Mouse (Mus musculus) heart, embryonic 12.5 days (tissue): ENCODE measurements around the gene Celf2. TPM values are rescaled to one million over a fixed set of nuclear protein-coding genes. Genes with fewer than 3 reads are reported as not detected.

Experiments used
- ATAC-seq: fragments of 200-750 bp; cut with Nextera tagmentation; 2 replicates; pipeline ENCODE4 v1.8.0; 2017; ENCODE audit warnings: moderate TSS enrichment, moderate library complexity; ENCODE audit not compliant: insufficient number of reproducible peaks, low FRiP score
- H3K27ac ChIP-seq: fragments of 300-500 bp; sonication (generic); 2 replicates; pipeline ENCODE4 v1.5.1; 2016; ENCODE audit warnings: mild to moderate bottlenecking, moderate library complexity; ENCODE audit not compliant: poor library complexity, severe bottlenecking
- H3K27me3 ChIP-seq: fragments of 300-500 bp; sonication (generic); replicated peaks from 2 replicates; pipeline ENCODE4 v1.6.1; 2016; ENCODE audit warnings: mild to moderate bottlenecking, moderate library complexity
- H3K36me3 ChIP-seq: fragments of 300-500 bp; sonication (generic); 2 replicates; pipeline ENCODE4 v1.6.1; 2016; ENCODE audit warnings: mild to moderate bottlenecking, moderate library complexity
- H3K4me1 ChIP-seq: fragments of 300-500 bp; sonication (generic); replicated peaks from 2 replicates; pipeline ENCODE4 v1.6.1; 2016; ENCODE audit warnings: mild to moderate bottlenecking
- H3K4me2 ChIP-seq: fragments of 300-500 bp; sonication (generic); 2 replicates; pipeline ENCODE4 v1.6.1; 2016; ENCODE audit warnings: mild to moderate bottlenecking, moderate library complexity
- H3K4me3 ChIP-seq: fragments of 300-500 bp; sonication (generic); 2 replicates; pipeline ENCODE4 v1.5.1; 2016; ENCODE audit warnings: mild to moderate bottlenecking
- H3K9ac ChIP-seq: fragments of 300-500 bp; sonication (generic); 2 replicates; pipeline ENCODE4 v1.6.1; 2016; ENCODE audit warnings: mild to moderate bottlenecking, moderate library complexity
- H3K9me3 ChIP-seq: fragments of 300-500 bp; sonication (generic); replicated peaks from 2 replicates; pipeline ENCODE4 v1.6.1; 2016; ENCODE audit warnings: mild to moderate bottlenecking, moderate library complexity
- WGBS: fragments of 180-500 bp; shearing (Covaris S2); methylation state at CpG from one replicate; pipeline ENCODE4 v1.1.7; 2016; 5-methylcytosine and 5-hydroxymethylcytosine counted together
- polyA plus RNA-seq: library from polyadenylated mRNA; unstranded; fragments of >200 nt; fragmentation: Nextera tagmentation; extraction: Ambion mirVana; gene quantifications from 2 replicates; pipeline ENCODE4 v1.2.1, GENCODE M21; 2016

The Celf2 gene
- polyA plus RNA-seq, 1 experiment from 2014 or later = 65.8 TPM

GRCm38 (mm10) chr2:7328018-7328899 is 181.1 kb downstream of the Celf2 start:
- Histone ChIP-seq H3K9me3 (no peaks in the 10 kb centered on the region), H3K27me3 (no peaks in the 10 kb centered on the region), H3K4me2 (no peak overlapping the region), H3K27ac (no peak overlapping the region), H3K4me1 (peaks cover 6% of the 10 kb centered on the region; the same call in 1 of the 2 replicates), H3K4me3 (no peak overlapping the region), H3K9ac (no peak overlapping the region), H3K36me3 (no peaks in the 10 kb centered on the region)
- WGBS = 59% methylated on average over 8 of the region's 8 CpGs
- no peak for ATAC-seq

GRCm38 (mm10) chr2:7319760-7320159 is 189.6 kb downstream of the Celf2 start:
- WGBS = 88% methylated on average over 3 of the region's 3 CpGs
- Histone ChIP-seq H3K4me1 (0 out of 2 replicates have a peak, but pooled peaks cover 3% of the 10 kb centered on the region), H3K36me3 (no peaks in the 10 kb centered on the region), H3K27ac (no peak overlapping the region), H3K27me3 (no peaks in the 10 kb centered on the region), H3K4me3 (no peak overlapping the region), H3K9me3 (no peaks in the 10 kb centered on the region), H3K4me2 (no peak overlapping the region), H3K9ac (no peak overlapping the region)
- no peak for ATAC-seq

GRCm38 (mm10) chr2:7311776-7312175 is 197.6 kb downstream of the Celf2 start:
- no peak overlapping the region for H3K9ac ChIP-seq
- no peak for ATAC-seq
- no peaks in the 10 kb centered on the region for H3K4me1 ChIP-seq
- H3K4me2 ChIP-seq = no peak overlapping the region
- H3K27me3 ChIP-seq = no peaks in the 10 kb centered on the region
- no peaks in the 10 kb centered on the region for H3K36me3 ChIP-seq
- no peaks in the 10 kb centered on the region for H3K9me3 ChIP-seq
- H3K4me3 ChIP-seq = no peak overlapping the region
- 71% methylated on average over 3 of the region's 3 CpGs for WGBS
- no peak overlapping the region for H3K27ac ChIP-seq

- H3K9me3 ChIP-seq = no peaks in the 10 kb centered on the region
- no peaks in the 10 kb centered on the region for H3K27me3 ChIP-seq
- H3K27ac ChIP-seq = no peak overlapping the region
- no peak overlapping the region for H3K4me2 ChIP-seq
- no peak overlapping the region for H3K9ac ChIP-seq
- H3K4me3 ChIP-seq = no peak overlapping the region
- H3K4me1 ChIP-seq = no peaks in the 10 kb centered on the region
- ATAC-seq = no peak
- 82% methylated on average over 2 of the region's 2 CpGs for WGBS
- H3K36me3 ChIP-seq = no peaks in the 10 kb centered on the region
Measured at GRCm38 (mm10) chr2:7310840-7311182, 198.6 kb downstream of the Celf2 start.

GRCm38 (mm10) chr2:7310129-7310839 is 199.1 kb downstream of the Celf2 start:
- no peak for ATAC-seq
- no peaks in the 10 kb centered on the region for H3K27me3 ChIP-seq
- H3K9me3 ChIP-seq = no peaks in the 10 kb centered on the region
- H3K9ac ChIP-seq = no peak overlapping the region
- no peaks in the 10 kb centered on the region for H3K4me1 ChIP-seq
- H3K4me2 ChIP-seq = no peak overlapping the region
- H3K4me3 ChIP-seq = no peak overlapping the region
- no peaks in the 10 kb centered on the region for H3K36me3 ChIP-seq
- 69% methylated on average over 2 of the region's 2 CpGs for WGBS
- no peak overlapping the region for H3K27ac ChIP-seq

- Histone ChIP-seq H3K27me3 (no peaks in the 10 kb centered on the region), H3K9ac (no peak overlapping the region), H3K36me3 (no peaks in the 10 kb centered on the region), H3K4me3 (no peak overlapping the region), H3K4me1 (no peaks in the 10 kb centered on the region), H3K4me2 (no peak overlapping the region), H3K27ac (no peak overlapping the region), H3K9me3 (no peaks in the 10 kb centered on the region)
- 91% methylated on average over 1 of the region's 1 CpGs for WGBS
- ATAC-seq = no peak
Measured at GRCm38 (mm10) chr2:7309324-7309723, 200.0 kb downstream of the Celf2 start.

- 58% methylated on average over 1 of the region's 1 CpGs for WGBS
Measured at GRCm38 (mm10) chr2:7308731-7309130, 200.6 kb downstream of the Celf2 start.

GRCm38 (mm10) chr2:7287434-7287833 is 221.9 kb downstream of the Celf2 start:
- WGBS = 82% methylated on average over 3 of the region's 3 CpGs
- Histone ChIP-seq H3K9ac (no peak overlapping the region), H3K4me3 (no peak overlapping the region), H3K4me1 (0 out of 2 replicates have a peak, but pooled peaks cover 5% of the 10 kb centered on the region), H3K36me3 (no peaks in the 10 kb centered on the region), H3K27me3 (no peaks in the 10 kb centered on the region), H3K27ac (no peak overlapping the region), H3K4me2 (no peak overlapping the region), H3K9me3 (no peaks in the 10 kb centered on the region)
- no peak for ATAC-seq

More at GRCm38 (mm10) chr2:7308731-7309130, 200.6 kb downstream of the Celf2 start:
- H3K4me1 ChIP-seq = no peaks in the 10 kb centered on the region
- H3K9me3 ChIP-seq = no peaks in the 10 kb centered on the region
- H3K9ac ChIP-seq = no peak overlapping the region
- no peak for ATAC-seq
- H3K4me3 ChIP-seq = no peak overlapping the region
- H3K27me3 ChIP-seq = no peaks in the 10 kb centered on the region
- H3K4me2 ChIP-seq = no peak overlapping the region
- H3K27ac ChIP-seq = no peak overlapping the region
- H3K36me3 ChIP-seq = no peaks in the 10 kb centered on the region

GRCm38 (mm10) chr2:7273214-7273613 is 236.1 kb downstream of the Celf2 start:
- H3K4me2 ChIP-seq = no peak overlapping the region
- H3K4me3 ChIP-seq = no peak overlapping the region
- no peak overlapping the region for H3K9ac ChIP-seq
- 66% methylated on average over 4 of the region's 4 CpGs for WGBS
- H3K9me3 ChIP-seq = no peaks in the 10 kb centered on the region
- H3K36me3 ChIP-seq = no peaks in the 10 kb centered on the region
- no peaks in the 10 kb centered on the region for H3K4me1 ChIP-seq
- no peaks in the 10 kb centered on the region for H3K27me3 ChIP-seq
- no peak overlapping the region for H3K27ac ChIP-seq
- ATAC-seq = no peak

- Histone ChIP-seq H3K4me1 (no peaks in the 10 kb centered on the region), H3K4me3 (no peak overlapping the region), H3K27me3 (no peaks in the 10 kb centered on the region), H3K36me3 (no peaks in the 10 kb centered on the region), H3K9ac (no peak overlapping the region), H3K4me2 (no peak overlapping the region), H3K27ac (no peak overlapping the region), H3K9me3 (no peaks in the 10 kb centered on the region)
- no peak for ATAC-seq
- WGBS = 80% methylated on average over 7 of the region's 7 CpGs
Measured at GRCm38 (mm10) chr2:7270051-7270450, 239.3 kb downstream of the Celf2 start.

- Histone ChIP-seq H3K4me3 (no peak overlapping the region), H3K4me2 (no peak overlapping the region), H3K27ac (no peak overlapping the region), H3K4me1 (no peaks in the 10 kb centered on the region), H3K9ac (no peak overlapping the region), H3K36me3 (no peaks in the 10 kb centered on the region), H3K9me3 (no peaks in the 10 kb centered on the region), H3K27me3 (no peaks in the 10 kb centered on the region)
- ATAC-seq = no peak
- WGBS = 88% methylated on average over 4 of the region's 4 CpGs
Measured at GRCm38 (mm10) chr2:7267166-7267565, 242.2 kb downstream of the Celf2 start.
